Mouse (Mus musculus) cerebellum, adult 11 months (tissue): ENCODE data around the gene Uba6.

Source experiments
- DNase-seq: peaks from one replicate; pipeline ENCODE4 v3.0.0; 2022

Gene Uba6

GRCm38 (mm10) chr5:86172449-86173161 is at the start of gene Uba6:
Uba6 (minus strand) TSS chr5:86172803.
- DNase-seq, result peak; percentile 99

DNA sequence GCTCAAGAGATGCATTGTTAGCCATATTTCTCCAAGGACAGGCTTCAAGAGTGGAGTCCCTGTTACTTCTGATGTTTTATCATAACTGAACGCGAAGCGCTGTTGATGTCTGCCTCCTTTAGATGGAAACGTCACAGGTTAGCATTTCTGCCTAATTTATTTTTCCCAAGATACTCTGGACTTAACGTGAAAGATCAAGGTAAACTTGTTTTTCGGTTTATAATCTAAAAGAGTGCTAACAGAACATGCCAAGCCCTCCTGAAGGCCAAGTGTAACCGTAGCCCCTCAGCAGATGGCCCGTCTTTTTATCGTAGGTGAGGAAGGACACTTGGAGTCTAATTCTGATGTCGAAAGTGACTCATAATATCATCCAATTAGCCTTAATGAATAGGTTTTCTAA is 25.2 kb upstream of the Uba6 start, which contains the start of gene Gnrhr:
Gene Gnrhr (minus strand): TSS at position 101 of the 400 bp plus-strand sequence.
- no peak for DNase-seq

- no peak for DNase-seq
Measured at GRCm38 (mm10) chr5:86191356-86191755, 18.8 kb upstream of the Uba6 start.

DNA sequence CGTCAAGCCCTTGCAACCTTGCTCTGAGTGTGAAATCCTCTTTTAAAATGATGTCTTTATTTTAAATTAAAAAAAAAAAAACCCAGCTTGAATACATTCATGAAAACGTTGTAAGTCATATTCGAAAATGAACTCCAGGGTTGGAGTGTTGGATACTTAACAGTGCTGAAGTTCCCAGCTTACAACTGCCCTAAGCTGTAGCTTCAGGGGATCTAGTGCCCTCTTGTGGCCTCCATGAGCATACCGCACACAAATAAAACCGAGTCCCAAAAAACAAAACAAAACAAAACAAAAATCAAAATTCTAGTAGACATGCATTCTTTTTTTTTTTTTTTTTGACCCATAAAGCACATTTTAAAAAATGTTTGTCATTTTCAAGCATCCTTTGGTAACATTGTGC is 18.2 kb upstream of the Uba6 start:
- DNase-seq, result no peak

DNA sequence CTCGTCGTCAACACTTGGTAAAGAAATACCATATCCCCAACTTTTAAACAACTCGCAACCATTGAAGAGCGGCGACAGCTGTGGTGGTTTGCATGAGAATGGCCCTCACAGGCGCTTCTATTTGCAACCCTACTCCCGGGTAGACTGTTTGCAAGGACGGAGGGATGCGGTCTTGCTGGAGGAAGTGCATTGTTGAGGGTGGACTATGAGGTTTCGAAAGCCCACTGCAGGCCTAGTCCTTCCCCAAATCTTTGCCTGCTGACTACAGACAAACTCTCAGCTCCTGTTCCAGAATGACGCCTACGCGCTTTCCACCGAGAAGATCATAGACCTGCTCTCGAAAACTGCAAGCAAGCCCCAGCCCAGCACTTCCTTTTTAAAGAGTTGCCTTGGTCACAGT is 17.7 kb upstream of the Uba6 start:
- DNase-seq, result no peak

- no peak for DNase-seq
Measured at GRCm38 (mm10) chr5:86187441-86187840, 14.8 kb upstream of the Uba6 start.

DNA sequence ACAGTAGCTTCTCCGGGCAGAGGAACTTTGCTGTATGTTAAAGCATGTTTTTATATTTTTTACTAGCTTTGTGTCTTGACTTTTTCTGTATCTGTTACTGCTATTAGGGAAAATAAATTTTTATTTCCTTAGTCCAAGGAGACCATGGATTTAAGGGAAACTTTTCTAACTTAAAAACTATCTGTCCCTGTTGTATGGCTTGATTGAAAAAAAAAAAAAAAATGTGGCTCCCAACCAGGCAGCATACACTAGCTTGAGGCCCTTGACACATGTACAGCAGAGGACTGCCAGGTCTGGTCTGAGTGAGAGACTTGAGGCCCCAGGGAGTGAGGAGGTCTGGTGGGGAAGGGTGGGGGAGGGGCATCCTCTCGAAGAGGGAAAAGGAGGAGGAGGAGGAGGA is 1.2 kb upstream of the Uba6 start:
- DNase-seq, result no peak

DNA sequence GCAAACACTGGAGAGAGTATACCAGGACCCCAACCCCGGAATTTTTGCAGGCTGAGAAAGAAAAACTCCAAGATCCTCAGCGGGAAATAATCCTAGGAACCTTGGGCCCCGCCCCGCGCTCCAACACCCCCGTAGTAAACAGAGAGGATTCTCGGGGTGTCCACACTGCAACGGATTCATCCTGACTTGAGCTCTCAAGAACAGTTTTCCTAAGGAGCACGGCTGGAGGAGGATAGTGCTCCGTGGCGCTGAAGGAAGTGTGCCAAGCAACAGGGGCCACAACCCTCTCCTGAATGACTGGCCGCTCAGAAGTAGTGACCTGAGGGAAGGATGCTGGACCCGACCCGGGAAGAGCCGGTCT is 535 bp downstream of the Uba6 start:
- no peak for DNase-seq

- no peak for DNase-seq
Measured at GRCm38 (mm10) chr5:86129828-86130227, 42.8 kb downstream of the Uba6 start.

DNA sequence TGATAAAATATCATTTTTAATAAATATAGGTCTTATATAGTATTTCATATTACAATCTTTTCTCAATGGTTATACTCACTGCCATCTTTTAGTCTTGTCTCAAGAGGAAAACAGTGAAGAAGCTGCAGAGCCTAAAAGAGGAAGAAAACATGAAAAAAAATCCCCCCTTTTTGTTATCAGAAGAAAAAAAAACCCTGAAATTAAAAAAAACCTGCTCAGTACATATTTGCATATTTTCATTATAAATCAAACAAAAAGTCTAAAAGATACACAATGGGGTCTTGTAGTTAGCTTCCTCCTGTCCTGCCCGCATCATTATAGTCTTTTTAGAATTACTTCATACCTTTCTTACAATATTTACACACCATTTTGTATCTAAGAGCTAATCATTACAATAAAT is 43.9 kb downstream of the Uba6 start:
- no peak for DNase-seq

DNA sequence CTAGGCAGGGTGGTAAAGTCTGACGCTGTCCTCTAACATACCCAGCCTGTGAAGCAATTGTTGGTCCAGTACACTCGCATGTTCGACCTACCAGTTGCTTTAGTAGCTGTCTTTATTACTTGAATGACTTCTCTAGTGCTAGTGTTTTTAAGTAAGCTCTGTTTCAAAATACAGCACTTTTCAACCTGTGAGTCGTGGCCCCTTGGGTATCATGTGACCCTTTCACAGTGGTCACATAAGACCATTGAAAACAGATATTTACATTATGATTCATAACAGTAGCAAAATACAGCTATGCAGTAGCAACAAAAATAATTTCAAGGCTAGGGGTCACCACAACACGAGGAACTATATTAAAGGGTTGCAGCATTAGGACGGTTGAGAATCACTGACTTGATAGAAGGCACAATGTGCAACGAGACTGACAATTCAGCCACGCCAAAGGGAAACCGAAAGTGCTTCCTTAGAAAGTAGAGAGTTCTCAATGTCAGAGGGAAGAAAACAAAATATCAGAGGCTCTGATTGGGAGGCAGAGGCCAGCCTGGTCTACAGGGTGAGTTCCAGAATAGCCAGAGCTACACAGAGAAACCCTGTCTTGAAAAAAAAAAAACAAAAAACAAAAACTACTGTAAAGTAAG is 54.0 kb downstream of the Uba6 start:
- DNase-seq, result no peak

- DNase-seq, result no peak
Measured at GRCm38 (mm10) chr5:86113997-86114396, 58.6 kb downstream of the Uba6 start.

DNA sequence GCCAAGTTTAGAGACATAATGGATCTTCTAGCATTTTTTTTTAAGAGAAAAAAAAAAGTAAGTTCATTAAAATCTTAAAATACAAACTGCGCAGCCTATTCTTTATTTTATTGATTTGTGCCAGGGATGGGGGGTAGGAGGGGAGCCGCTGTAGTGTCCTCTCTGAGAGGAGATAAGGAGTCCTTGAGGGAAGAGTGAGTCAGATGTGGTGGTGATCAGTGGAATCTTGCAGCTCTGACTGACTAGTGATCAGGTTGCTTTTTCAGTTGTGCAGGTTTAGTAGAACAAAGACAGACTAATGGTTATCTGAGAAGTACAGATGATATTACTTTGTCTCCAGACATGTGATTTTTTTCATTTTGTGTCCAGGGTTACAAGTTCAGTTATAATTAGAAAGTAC is 59.6 kb downstream of the Uba6 start:
- no peak for DNase-seq

GRCm38 (mm10) chr5:86111074-86111473 is 61.5 kb downstream of the Uba6 start:
- no peak for DNase-seq

GRCm38 (mm10) chr5:86106610-86107009 is 66.0 kb downstream of the Uba6 start:
- no peak for DNase-seq

DNA sequence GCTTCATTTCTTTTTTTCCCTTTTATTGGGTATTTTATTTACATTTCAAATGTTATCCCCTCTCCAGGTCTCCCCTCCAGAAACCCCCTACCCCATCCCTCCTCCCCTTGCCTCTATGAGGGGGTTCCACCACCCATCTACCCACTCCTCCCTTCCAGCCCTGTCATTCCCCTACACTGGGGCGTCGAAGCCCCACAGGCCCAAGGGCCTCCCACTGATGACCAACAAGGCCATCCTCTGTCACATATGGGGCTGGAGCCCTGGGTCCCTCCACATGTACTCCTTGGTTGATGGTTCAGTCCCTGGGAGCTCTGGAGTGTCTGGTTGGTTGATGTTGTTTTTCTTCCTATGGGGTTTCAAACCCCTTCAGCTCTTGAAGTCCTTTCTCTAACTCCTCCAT is 70.4 kb downstream of the Uba6 start:
- no peak for DNase-seq

DNA sequence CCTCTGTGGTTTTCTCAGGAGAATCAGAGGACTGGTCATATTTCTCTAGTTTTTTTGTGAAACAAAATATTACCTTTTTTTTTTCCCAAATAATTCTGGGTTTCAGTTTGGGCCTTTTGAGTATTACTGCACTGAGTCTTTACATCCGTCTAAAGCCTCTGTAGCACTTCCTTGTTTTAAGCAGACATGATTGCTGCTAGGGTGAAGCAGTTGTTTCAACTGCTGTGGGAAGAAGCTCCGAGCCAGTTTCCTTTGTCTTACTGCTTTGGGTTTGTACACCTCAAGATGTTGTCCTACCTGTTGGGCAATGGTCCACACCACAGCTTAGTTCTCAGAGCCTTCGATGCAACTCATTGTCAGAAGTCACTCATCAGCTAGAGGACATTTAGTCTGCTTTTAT is 72.0 kb downstream of the Uba6 start:
- DNase-seq, result no peak

DNA sequence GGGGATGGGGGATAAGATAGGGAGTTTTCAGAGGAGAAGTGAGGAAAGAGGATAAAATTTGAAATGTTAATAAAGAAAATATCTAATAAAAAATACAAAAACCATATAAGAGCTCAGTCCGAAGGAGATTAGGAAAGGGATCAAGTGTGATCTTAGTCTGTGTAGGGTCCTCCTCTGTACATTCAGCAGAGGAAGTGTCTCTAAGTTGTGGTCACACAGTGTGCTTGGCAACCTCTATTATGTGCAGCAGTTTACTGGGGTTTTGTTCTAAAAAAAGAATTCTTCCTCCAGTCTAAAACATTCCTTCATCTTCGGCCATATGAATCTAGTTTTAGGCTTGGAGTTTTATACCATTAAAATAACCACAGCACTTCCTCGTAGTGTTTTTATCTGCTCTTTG is 73.6 kb downstream of the Uba6 start:
- DNase-seq, result no peak

DNA sequence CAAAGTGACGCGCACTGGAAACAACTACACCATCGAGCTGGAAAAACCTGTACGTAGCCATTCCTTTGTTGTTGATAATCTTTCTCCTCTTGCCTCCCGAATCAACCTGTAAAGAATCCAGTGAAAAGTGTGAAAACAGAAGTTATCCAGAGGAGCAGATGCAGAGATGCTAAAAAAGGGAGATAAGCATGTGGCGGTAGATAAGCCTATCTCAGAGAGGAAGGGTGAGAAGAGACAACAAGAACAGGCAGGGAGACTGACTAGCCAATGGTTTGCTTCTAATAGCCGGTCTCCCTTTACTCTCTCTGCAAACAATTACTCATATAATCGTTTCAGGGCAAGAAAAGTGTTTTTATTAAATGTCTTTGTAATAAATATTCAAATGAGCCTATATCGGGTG is 77.8 kb downstream of the Uba6 start:
- DNase-seq, result no peak

GRCm38 (mm10) chr5:86086751-86087150 is 85.9 kb downstream of the Uba6 start:
- DNase-seq, result no peak

- DNase-seq, result no peak
Measured at GRCm38 (mm10) chr5:86084979-86085378, 87.6 kb downstream of the Uba6 start.

GRCm38 (mm10) chr5:86083987-86084386 is 88.6 kb downstream of the Uba6 start:
- DNase-seq, result no peak

DNA sequence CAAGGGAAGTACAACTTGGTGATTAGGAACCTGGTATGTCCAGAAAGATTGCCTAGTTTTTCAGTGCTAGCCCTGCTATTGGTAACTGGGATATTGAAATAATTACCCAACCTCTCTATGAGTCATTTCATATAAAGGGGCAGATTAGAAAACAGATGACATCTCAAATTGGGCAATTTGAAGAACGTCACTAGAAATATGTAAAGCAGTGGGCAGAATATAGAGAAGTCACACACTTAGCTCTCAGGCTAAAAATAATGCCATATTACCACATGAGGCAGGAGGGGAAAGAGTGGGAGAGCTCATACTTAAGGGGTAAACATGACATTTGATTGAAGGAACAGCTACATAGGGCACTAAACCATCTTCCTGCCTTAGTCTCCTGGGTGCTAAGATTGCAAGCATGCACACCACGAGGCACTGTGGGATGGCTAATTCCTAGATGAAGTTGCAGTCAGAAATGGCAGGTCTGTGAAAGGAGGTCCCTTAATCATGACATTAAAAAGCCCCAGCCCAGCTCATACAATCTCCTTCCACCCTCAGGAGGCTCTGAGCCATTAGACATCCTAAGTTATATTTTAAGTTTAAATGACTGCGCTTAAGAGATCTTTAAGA is 93.8 kb downstream of the Uba6 start:
- DNase-seq, result no peak

DNA sequence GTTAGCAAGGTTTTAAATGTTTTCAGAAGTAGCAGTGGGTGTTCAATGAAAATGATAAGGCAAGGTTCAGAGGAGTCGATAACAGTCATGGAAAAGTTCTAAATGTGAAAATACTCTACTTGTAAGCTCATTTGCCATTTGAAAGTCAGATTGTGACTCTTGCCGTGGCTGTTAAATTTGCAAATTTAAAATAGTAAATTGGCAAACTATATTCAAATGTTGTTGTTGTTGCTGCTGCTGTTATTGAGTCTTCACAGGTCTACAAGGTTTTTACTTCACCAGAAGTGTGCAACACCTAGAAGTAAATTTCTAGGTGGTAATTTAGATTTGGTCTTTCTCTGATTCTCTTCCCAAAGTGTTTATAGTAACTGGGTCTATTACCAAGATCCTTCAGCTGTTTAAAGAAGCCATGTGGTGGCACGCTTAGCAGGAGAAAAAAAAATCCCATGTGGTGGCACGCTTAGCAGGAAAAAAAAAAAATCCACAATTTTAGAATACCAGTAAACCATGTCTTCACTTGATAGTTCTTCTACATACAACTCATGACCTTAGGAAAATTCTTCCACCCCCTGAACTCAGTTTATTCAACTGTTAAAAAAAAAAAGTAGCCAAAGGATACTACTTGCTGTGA is 99.7 kb downstream of the Uba6 start:
- DNase-seq, result no peak
